Mouse (Mus musculus) gastrocnemius, adult 8-10 months (tissue): ENCODE measurements around the gene Lyrm9. TPM values are rescaled to one million over a fixed set of nuclear protein-coding genes. Genes with fewer than 3 reads are reported as not detected.
A peak's percentile ranks its signal among the peaks of the same experiment; 100 is the strongest.

ENCODE experiments used
- DNase-seq, 2 experiments: peaks; one replicate each; pipeline ENCODE4 v3.0.0; 2022; ENCODE audit warnings: low spot score in 2 of 2
- total RNA-seq, 4 experiments: library from RNA; stranded (reverse); gene quantifications; 2 replicates each; pipeline ENCODE4 v1.2.4; 2022

The Lyrm9 gene
- total RNA-seq, 4 experiments from 2014 or later: 15.7 to 22.0 (median 19.6) TPM

DNA sequence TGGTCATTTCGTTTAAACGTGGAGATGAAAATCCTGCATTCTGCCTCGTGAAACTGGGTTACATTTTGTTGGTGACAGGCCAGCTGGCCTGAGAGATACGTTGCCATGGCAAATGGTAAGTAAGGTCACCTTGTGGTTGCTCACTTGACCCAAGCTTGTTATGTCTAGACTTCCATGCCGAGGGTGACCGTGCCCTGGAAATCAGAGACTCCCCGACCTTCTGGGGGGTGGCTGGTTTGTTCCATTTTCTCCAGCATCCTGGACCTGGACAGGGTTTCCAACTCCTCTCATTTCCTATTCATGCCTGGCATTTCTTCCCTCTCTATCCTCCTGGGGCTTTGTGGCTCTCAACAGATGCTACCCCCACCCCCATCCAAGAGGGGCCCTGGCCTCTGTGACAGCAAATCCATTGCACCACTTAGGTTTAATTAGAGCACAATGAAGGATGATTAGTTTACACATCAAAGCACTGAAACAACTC, 11.9 kb upstream of the Lyrm9 start:
- DNase-seq: no peak

DNA sequence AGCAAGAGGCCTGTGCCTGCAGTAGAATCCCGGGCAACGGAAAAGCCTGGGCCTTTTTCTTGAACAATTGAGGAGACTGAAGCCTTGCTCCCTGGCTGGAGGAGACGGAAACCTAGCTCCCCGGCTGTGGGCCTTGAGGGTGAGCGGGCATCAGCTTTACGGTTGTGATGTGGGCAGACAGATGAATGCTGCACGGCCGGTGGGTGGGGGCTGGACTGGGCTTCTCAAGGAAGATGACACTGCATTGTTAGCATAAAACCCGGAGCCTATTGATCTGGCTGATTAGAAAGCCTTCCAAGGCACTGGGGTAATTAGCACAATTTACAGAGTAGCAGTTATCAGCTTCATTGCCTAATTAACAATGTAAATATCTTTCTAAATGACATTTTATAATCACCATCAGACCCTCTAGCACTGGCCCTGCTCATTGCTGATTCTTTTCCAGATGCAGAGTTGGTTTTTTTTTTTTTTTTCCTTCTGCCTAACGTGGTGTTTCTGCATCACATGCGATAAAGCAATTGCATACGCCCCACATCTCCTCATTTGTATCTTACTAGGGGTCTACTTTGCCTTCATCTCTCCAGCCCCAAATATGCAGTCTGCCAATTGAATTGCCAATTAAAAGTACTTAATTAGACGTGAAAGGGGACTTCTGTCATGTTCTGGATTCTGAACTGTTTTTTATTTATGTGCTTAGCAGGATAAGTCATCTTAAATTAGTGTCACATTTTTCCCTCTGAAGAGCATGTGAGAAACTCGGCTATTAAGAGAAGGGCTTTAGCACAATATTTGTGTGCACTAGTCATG, 10.2 kb upstream of the Lyrm9 start:
- DNase-seq: no peak

- no peak for DNase-seq
Observed at GRCm38 (mm10) chr11:78817311-78818022, 8.9 kb upstream of the Lyrm9 start.

DNA sequence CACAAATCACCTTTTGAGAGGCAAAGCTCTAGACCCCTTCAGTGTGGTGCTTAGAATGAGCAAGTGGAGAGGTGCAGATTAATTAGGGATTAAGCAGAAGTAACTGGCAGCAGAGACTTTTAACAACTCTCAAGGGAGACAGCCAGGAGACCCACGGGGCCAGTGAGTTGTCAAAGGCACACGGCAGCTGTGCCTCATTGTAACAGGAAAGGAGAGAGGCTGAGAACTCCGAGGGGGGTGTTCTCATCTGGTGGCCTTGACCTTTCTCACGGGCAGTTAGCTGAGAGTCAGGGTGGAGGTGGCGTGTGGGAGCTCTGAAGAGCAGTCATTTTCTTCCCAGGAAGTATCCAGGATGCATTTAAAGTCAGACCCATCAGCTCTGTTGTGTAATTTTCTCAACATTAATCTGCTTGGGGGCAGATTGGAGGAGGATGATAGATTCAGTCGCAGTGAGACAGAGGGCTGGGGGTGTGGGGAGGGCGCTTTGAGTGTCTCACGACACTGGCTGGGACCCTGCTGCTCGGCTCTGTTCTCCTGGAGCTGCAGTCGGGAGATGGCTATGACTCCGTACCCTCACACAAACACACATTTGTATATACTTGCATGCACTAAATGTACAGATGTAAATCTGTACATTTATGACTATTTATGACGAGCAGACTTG, 5.9 kb upstream of the Lyrm9 start:
- no peak for DNase-seq

DNA sequence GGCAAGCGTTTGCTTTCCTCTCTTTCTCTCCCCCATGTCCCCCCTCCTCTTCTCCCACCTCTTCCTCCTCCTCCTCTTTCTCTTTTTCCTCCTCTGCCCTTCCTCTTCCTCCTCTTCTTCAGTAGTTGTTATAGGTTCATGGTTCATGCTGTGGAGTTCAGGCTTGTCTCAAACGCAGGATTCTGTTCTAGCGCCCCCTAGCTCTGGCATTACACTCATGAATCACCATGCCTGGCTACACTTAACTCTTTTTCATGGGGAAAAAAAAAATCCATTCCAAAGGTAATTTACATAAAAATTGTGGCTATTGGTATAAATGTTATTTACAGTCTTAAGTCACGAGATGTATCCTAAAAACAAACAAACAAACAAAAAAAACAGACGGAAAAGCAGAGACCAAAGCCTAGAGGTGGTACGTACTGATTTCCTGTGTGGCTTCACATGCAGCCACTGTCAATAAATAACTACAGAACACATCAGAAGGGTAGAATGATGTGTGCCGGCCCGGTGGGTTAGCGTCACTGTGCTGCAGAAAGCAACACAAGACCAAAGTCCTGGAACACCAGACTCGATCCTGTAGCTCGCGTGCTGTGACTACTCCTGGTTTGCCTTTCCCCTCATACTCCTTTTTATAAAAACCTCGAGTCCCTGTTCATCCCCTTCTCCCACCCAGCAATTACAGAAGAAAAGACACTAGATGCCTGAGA, 3.4 kb upstream of the Lyrm9 start:
- no peak for DNase-seq

GRCm38 (mm10) chr11:78827546-78827945, 1.2 kb downstream of the Lyrm9 start:
- DNase-seq: no peak

DNA sequence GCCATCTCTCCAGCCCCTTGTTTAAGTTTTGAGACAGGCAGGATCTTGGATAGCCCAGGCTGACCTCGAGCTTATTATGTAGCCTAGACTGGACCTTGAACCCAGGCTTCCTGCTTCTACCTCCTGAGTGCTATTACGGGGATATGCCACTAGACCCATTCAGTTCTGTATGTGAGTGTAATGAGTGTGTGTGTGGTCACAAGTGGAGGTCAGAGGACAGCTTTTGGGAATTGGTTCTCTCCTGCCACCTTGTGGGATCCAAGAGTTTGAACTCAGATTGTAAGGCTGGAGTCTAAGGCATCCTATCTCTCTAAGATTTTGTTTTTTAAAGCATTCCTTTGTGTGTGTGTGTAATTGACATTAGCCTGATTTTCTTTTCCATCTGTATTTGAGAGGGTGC, 2.0 kb downstream of the Lyrm9 start:
- DNase-seq: no peak

- DNase-seq: no peak
Observed at GRCm38 (mm10) chr11:78829373-78829772, 3.0 kb downstream of the Lyrm9 start.

GRCm38 (mm10) chr11:78830180-78830579, 3.8 kb downstream of the Lyrm9 start:
- DNase-seq: no peak

DNA sequence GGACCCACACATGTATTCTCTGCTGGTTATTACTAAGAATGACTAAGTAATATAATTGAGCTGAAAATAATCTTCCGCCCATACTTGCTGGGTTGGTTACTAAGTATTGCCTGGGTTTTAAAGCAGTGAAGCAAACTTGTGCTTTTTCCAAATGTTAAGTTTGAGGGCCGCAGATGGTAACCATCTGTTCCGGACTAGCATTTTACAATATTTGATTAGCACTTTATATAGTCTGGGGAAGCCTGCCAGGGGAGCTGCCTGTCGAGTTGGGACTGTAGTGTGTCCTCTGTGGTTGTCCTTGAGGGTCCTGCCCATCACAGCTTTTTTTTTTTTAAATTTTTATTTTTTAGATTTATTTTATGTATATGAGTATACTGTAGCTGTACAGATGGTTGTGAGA, 5.3 kb downstream of the Lyrm9 start:
- no peak for DNase-seq

DNA sequence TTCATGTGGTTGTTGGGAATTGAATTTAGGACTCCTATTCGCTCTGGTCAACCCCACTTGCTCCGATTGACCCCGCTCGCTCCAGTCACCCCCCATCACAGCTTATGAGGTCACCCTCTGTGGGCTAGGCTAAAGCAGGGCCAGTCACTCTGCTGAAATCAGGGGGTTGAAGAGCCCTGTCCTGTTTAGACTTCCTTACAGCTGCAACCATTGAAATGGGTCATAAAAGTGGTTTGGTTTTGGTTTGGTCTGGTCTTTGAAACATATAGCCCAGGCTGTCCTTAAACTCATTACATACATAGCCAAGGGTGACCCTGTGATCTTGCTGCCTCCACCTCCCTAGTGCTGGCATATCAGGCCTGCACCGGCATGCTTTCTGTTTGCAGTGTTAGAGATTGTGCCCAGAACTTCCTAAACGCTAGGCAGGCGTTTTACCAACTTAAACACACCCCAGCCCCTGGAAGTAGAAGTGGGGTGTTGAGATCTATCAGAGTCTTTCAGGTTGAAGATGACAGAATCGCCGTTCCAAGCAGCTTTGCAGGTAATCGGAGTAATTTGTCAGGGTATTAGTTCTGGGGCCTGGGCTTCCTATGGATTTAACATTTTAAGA, 5.8 kb downstream of the Lyrm9 start:
- no peak for DNase-seq

DNA sequence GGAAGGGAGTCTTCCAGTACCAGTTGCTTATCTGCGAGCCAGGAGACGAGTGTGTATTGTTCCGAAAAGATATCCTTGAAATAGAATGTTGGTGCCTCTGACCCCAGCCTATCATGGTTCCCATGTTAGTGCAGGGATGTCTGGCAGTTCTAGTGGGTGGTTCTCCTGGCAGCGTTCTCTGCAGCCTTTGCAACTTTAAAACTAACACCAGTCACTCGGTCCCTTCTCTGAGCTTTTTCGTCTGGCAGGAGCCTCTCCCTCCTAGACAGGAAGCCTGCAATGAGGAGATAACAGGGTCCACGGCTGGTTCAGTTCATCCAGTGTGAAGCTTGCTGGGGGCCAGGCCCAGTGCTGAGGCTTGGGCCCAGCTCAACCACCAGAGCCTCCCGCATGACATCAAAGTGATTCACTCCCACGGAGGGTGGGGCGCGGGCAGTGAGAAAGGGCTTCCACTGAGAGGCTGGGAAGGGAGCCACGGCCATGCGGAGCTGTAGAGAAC, 6.5 kb downstream of the Lyrm9 start:
- no peak for DNase-seq

GRCm38 (mm10) chr11:78836486-78836885, 10.1 kb downstream of the Lyrm9 start:
- DNase-seq: no peak

DNA sequence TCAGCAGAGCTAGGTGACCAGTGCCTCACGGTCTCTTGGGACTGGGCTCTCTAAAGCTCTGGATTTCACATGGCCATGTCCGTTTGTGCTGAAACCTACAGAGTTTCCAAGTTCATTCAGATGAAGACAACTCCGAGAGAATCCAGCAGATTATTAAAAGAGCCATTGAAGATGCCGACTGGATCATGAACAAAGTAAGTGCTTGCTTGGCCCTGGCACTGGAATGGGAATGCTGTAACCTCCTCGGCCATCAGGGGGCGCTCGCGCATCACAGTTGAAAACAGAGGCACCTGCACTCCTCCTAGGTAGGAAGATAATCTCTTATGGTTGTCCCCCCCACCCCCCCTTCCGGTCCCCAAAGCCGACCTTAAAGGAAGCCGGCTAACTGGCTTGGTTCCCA, 11.6 kb downstream of the Lyrm9 start:
- DNase-seq: peak in 1 of 2 experiments; percentile 9

- no peak for DNase-seq
Observed at GRCm38 (mm10) chr11:78839491-78839890, 13.1 kb downstream of the Lyrm9 start.

GRCm38 (mm10) chr11:78840141-78840540, 13.8 kb downstream of the Lyrm9 start:
- DNase-seq: no peak

GRCm38 (mm10) chr11:78841987-78842386, 15.6 kb downstream of the Lyrm9 start:
- DNase-seq: no peak

DNA sequence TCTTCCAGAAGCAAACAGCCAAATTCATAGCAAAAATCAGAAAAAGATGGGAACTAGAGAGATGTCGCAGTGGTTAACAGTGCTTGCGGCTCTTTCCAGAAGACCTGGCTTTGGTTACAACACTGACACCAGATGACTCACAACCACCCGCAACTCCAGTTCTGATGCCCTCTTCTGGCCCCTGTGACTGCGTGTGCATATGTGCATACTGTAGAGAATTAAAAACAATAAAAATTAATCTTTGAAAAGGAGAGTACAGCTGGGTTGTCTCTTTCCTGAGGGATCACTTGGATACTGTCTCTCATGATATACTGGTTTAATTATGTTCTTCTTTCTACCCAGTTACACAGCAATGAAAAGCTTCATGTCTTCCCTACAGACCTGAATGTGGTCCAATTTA, 20.2 kb downstream of the Lyrm9 start:
- DNase-seq: no peak

DNA sequence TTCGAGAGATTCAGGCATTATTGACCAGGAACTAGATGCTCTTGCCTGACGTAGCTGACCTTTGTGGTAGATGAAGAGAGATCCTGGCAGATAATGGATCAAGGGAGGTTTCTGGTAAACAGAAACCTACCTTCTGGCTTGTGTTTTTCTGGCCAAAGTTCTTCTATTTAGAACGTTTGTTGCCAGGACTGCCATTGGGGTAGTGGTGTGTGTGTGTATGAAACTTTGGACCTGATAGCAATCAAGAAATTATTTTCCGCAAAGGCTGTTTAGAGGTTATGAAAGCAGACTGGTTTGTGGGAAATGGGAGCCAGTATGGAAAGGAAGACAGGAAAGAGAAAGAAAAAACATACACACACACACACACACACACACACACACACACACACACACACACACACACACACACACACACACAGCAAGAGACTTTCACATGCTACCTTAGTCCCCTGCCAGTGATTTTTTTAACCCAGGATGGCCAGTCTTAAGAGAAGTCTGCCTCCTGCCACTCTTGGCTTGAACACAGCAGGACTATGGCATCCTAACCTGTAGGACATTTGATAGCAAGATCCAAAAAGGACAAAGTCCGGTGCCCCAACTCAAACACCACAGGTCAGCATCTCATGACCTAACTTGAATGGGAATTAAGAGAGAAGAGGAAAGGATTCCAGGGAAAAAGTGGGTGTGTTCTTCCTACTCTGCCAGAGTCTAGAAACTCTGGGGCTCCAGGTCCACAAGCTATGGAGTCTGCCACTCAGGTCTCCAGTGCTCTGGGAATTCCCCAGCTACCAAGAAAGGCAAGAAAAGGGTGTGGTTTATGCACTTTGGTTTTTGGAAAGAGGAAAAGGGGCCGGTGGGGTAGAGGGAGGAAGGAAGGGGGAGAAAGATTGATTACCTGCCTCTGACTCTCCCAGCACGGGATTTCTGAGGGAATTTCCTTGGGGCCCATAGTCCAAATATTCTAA, 21.8 kb downstream of the Lyrm9 start:
- no peak for DNase-seq

GRCm38 (mm10) chr11:78849859-78850258, 23.5 kb downstream of the Lyrm9 start:
- DNase-seq: no peak
